Mouse (Mus musculus) mouse embryonic stem cell (cell line): ENCODE measurements at regions not wholly inside any gene's neighbourhood (a gene's known extent, or its start where the extent isn't known, plus 50 kb on each side); places are given as distances from the start of the nearest gene placed in this dataset.

Source experiments
- in situ Hi-C, 2 experiments: fragments of 300-500 bp; cut with MboI; formaldehyde crosslinking; loops; 1 replicate in 1 of 2; 3 replicates in 1 of 2; pipeline ENCODE4 v1.14.3; 2019 to 2020; ENCODE audit warnings: low sequenced_read_pairs in 2 of 2, low pct_unique_long_range_greater_than_20kb in 1 of 2, mixed read lengths in 1 of 2; ENCODE audit not compliant: unreplicated experiment in 1 of 2

DNA sequence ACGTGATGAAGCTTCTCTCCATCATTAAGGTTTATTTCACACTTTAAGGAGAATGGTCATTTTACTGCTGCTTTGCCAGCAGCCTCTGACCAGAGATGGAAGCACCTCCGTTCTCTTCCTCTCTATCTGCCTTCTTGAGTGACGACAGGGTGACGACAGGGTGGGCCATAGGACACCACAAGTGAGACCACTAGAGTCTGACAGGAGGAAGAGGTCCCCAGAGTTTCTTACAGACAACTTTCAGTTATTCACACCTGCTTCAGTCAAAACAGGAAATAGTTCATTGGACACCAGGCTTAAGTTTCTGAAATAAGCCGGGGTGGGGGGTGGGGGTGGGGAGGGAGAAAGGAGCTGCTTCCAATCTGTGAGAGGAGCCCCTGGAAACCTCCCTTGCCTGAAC, 131.3 kb upstream of the Hmgn3 start:
- in situ Hi-C loops: no loop called here

DNA sequence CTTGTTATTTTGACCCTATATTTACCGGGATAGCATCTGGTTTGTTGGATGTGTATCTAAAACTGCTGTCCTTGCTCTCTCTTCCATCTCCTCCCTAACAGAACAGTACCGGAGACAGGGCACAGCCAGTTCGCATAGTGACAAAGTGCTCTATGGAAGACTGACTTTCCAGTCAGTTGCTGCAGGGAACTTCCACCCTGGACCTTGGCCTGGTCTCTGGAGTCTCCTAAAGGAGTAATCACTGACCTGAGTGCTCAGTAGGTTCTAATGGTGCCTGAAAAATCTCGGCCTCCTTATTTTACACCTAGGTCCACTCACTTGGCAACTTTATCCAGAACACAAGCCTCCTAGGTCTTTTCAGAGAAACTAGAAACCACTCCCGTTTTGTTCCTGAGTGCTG, 130.9 kb upstream of the Hmgn3 start:
- in situ Hi-C loops: no loop called here

DNA sequence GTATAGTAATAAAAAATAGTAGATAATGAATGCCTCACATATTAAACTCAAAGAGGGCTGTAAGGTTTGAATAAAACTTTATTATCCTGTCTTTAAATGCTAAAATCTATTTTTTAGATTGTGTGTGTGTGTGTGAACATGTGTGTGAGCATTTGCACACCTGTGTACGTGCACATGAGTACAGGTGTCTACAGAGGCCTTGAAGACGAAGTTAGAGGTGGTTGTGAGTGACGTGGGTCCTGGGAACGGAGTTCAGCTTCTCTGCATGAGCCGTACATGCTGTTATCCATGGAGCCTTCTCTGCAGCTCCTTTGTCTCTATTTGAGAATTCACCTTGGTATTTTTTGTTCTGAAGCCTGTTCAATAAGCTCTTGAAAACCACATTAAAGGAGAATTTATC, 129.8 kb upstream of the Hmgn3 start:
- in situ Hi-C loops: no loop called here

DNA sequence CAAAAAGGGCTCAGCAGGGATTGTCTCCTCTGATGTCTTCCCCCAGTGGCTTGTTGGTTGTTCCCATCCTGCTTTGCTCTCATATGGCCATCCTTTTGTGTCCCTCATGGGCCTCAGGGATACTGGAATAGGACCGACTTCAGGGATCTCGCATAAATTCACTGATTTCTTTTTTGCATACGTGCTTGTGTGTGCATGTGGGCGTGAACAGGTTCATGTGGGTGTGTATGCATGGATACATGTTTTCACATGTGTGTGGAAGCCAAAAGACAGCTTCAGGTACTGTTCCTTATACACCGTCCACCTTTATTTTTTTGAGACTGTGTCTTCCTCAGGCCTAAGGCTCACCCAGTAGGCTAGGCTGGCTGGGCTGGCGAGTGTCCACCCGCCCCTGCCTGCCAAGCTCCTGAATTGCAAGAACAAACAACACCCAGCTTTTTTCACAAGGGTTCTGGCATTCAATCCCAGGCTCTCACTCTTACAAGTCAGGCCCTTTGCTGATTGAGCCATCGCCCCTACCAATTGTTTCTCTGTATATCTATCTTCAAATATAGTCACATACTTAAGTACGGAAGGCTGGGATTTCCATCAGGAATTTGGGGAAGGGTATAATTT, 127.0 kb upstream of the Hmgn3 start:
- in situ Hi-C loops: loop anchor here in 1 of 2 experiments (25.0 kb wide), 1 partner anchor 339 kb away; no protein-coding TSS in a partner anchor

DNA sequence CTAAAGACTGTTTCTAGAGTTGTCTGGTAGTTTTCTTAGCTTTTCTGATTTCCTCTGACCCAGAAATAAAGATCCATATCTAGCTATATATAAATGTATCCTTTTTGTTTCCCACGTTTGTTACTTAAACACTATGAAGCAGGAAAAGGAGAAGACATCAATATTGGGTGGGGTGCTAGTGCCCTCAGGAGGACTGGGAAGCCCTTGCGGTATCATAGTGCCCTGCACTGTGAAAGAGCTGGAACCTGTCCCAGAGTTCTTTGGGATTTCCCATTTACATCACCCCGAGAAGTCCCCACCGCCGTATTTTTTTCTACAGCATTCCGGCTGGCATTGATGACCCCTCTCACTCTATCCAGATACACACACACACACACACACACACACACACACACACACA, 119.3 kb upstream of the Hmgn3 start:
- in situ Hi-C loops: loop anchor here in 1 of 2 experiments (25.0 kb wide), 1 partner anchor 347 kb away; no protein-coding TSS in a partner anchor

DNA sequence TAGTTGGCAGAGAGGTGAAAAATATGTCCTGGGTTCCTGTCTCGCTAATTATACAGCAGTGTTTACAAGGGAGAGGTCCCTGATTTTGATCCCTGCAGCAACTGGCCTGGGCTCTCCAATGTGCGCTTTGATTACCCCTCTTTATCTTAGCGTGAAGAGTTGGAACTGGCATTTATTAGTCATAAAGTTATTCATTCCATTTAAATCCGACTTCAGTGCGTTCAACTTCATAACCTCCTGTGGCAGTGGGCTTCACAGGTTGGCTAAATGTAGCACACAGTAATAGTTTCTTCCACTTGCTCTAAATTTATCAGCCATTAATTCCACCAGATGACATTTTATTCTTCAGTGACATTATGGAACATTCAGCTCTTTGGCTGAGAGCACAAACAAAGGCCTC, 113.0 kb upstream of the Hmgn3 start:
- in situ Hi-C loops: loop anchor here in 1 of 2 experiments (25.0 kb wide), 1 partner anchor 353 kb away; no protein-coding TSS in a partner anchor

DNA sequence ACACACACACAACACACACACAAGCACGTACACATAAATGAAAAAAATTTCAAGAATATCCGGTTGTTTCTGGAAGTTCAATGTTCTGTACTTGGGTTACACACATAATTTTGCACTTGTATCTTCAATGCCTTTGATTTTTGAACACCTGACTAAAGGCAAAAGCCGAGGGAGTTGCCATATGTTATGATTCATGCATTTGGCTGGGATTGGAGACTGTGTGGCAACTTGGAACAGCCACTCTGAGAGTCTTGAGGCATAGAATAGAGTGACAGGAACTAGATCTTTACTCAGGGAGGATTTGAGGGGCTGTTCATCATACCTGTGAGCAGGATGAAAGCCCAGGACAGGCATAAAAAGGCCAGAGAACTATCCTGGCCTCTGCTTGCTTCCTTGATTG, 112.5 kb upstream of the Hmgn3 start:
- in situ Hi-C loops: loop anchor here in 1 of 2 experiments (25.0 kb wide), 1 partner anchor 353 kb away; no protein-coding TSS in a partner anchor

DNA sequence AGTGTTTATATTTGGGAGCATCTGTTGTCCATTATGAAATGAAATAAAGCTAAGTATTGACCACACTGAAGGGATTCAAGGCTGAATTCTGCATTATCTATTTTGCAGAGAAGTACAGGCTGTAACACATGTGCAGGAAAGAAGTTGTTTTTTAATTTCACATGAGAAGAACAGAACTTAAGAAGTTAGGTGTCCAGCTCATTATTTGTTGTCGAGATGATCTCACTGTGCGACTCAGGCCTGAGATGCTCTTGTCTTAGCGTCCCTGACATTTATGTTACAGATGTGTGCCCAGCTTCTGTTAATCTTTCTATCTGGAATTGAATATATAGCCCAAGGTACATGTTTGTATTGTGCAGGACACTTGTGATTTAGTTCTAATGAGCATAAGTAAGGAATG, 112.0 kb upstream of the Hmgn3 start:
- in situ Hi-C loops: loop anchor here in 1 of 2 experiments (25.0 kb wide), 1 partner anchor 354 kb away; no protein-coding TSS in a partner anchor

DNA sequence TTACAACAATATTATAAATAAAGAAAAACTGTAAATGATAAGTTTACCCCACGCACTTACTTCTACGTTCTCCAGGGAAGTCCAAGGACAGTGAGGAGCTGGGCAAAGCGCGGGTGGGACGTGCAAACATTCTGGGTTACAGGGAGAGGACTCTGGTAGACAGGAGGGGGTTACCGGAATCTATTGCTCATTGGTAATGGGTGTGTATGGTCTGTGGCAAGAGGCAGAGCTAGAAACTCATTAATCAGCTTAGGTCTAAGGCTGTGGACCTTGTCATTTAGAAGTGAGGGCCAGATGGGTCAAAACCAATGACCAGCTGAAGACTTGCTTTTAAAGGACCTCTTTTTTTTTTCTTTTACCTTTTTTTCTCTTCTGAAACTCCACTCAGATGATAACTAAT, 107.9 kb upstream of the Hmgn3 start:
- in situ Hi-C loops: loop anchor here in 1 of 2 experiments (25.0 kb wide), 1 partner anchor 358 kb away; no protein-coding TSS in a partner anchor

DNA sequence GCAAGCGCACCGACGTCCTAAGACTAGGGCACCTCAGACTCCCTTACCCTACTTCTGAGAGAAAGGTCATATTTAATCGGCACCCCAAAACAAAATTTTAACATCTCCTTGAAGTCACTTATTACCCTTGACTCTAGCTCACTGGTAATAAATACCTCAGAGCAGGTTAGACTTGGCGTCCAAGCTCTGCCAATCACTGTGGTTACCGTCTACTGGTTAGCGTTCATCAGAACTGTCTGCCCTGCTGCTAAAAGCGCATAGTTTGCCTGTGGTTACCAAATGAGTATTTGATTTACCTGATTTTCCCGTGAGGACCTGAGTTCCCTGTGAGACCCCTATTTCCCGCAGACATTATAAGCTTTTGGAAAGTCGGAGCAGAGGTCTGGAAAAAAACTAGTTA, 107.3 kb upstream of the Hmgn3 start:
- in situ Hi-C loops: loop anchor here in 1 of 2 experiments (25.0 kb wide), 1 partner anchor 359 kb away; no protein-coding TSS in a partner anchor

DNA sequence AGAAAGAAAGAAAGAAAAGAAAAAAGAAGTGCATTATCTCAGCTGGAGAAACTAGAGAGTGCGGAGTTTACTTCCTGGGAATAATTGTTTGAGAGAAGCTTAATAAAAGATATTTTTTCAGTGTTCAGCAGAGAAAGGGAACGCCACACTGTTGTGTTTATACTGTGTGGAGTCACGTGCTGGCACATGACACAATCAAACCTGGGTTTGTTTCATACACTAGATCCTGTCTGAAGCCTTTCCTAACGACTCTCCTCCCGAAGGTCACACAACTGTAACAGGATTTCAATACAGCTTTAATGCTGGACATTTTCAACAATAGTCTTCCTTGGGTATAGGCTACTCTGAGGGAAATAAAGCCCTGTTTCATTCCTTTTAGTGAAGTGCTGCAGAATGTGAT, 105.3 kb upstream of the Hmgn3 start:
- in situ Hi-C loops: loop anchor here in 1 of 2 experiments (25.0 kb wide), 1 partner anchor 361 kb away; no protein-coding TSS in a partner anchor

DNA sequence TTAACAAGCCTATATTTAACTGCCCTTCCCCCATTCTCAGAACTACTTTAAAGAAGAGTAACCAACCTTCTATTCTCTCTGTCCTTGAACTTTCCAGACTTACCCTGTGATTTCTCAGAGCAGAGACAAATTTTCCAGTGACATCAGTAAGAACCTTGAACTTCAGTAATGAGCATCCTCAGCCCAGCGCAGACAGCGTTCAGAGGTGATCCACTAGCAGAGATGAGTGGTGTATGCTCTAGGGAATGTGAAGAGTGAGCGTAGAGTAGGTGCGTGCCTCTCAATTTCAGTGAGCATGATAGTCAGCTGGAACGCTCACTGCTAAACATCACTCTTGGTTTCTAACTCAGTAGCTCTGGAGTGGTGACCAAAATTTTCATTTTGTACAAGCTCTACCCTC, 103.4 kb upstream of the Hmgn3 start:
- in situ Hi-C loops: loop anchor here in 1 of 2 experiments (25.0 kb wide), 1 partner anchor 362 kb away; no protein-coding TSS in a partner anchor

DNA sequence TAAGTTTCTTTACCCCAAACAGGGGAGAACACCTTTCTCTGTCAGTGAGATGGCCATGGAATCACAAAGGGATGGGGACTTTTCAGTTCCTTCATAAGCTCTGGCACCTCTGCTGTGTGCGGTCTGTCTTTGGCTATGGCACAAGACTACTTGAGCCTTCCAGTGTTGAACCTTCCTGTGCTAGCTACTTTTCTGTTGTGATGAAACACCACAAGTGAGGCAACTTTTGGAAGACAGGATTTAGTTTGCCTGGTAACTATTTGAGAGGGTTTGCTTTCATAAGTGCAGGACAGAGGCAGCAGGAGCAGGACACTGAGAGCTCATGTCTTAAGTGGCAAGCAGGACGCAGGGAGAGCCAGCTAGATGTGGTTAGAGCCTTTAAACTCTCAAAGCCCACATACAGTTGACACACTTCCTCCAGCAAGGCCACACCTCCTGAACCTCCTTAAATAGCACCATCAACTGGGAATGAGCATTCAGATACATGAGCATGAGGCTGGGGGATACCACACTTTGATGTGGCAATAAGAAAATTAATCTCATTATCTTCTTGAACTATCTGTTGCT, 101.8 kb upstream of the Hmgn3 start:
- in situ Hi-C loops: no loop called here

DNA sequence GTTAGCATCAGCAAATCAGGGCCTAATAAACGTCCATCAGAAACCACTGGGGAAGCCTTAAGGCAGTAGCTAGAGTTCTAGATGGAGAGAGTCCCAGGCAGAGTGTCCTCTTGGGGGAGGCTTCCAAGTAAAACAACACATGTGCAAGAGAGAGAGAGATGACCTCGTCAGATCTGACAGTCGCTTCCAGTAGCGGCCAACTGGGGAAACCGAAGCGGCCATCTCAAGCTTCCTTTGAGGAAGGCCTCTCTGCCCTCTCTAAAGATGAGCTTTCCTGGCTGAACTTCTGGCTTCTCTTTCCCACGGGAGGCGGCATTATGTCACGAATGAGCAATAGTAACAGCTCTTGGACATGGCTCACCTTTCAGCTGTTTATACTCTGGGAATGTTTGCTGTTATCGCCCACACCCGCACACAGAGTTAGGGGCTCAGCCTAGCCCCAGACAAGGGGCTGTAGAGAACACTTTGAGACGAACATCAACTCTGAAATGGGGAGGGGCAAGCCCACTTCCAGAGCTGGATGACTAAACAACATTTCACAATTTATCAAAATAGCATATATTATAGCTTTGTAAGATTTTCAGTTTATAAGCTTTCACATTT, 100.7 kb upstream of the Hmgn3 start:
- in situ Hi-C loops: no loop called here

DNA sequence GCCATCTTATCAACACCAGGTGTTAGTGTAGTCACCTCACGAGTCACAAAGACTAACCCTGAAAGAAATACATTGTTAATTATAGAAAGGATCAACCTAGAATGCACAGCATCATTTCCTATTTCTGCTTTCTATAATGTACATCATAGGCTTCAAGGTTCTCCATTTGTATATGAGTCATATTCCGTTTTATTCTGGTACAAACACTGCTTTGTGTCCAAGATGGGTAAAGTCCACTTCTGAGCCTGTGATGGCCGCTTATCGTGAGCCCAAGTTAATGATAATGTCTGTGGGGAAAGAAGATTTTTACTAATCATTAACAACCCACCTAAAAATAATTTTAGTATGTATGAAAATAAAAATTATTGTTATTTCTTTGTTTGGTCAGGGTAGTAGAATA, 94.6 kb upstream of the Hmgn3 start:
- in situ Hi-C loops: no loop called here

DNA sequence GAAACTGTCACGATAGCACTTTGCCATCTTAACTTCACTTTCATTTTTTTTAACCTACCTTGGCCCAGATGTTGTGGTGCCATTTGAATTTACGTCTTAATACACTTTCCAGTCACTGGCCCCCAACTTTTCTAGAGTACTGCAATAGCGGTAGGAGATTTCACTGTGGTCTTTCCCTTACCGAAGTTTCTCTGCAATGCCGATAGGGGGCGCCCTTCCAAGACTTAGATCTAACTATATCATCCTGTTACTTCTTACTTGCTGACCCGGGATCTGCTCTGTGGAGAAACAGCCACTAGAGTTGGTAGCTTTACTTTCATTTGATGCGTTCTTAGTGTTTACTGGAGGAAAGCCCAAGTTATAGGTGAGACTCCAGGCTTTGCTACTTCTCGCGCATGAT, 92.6 kb upstream of the Hmgn3 start:
- in situ Hi-C loops: no loop called here

DNA sequence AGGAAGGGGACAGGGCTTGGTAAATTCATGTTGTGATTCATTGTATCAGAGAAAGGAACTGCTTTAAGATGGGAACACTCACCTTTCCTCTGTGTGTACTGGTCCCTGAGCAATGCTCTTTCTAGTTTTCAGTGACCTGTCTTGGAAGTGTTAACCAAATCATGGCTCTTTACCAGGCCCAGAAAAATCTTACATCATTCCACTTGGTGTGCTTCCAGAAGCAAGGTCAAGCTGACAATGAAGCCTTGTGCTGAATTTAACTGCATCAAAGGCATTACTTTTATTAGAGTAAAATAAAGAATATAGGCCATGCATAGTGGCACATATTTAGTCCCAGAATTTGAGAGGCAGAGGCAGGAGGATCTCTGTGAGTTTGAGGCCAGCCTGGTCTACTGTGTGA, 75.4 kb upstream of the Hmgn3 start:
- in situ Hi-C loops: no loop called here

DNA sequence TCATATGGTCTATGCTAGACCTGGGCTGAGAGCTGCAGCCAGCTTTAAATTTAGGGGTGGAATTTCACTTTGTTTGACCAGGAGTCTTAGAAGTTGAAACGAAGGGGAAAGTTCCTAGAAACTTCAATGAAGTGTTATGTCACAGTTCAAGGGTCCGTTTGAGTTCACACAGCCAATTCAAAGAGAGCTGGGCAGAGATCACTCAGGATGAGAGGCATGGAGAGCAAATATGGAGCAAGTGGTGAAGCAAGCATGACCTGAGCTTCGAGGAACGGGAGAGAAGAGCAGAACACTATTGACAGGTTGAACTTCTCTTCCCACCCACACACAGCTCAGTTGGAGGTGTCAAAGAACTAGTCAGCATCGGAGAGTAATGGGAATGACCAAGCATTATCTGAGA, 56.1 kb upstream of the Hmgn3 start:
- in situ Hi-C loops: no loop called here

DNA sequence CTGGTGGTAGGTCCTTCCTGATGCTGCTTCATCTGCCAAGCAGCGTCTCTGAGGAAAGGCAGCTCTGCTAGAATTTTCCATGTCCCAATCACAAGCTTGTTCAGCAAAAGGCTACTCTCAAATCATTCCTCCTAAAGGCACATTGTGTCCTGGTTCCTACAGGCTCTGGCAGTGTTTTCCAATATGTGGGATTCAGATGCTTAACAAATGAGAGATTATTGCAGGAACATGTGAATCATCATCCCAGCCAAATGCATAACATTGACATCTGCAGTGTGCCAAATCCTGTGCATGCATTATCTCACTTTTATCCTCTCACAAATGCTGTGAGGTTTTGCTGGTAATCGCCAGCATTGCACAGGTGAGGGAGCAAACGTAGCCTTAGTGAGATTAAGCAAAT, 53.3 kb upstream of the Hmgn3 start:
- in situ Hi-C loops: no loop called here

DNA sequence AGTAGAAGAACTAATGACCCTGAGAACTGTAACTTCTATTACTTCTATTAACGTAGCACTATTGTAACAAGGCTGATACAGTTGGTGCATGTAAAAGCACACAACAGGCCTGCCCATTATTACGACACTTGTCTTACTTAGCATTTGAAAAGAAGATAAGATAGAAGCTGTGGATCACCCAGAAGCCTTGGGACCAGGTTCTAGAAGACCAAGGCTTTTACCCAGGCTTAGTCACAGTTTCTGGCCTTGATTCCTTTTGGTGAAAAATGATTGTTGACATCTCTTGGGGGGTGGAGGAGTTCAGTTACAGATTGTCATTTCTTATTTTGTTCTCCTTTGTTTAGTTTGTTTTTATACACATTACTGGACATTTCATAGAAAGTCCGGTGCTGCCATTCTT, 52.7 kb upstream of the Hmgn3 start:
- in situ Hi-C loops: no loop called here
